Mouse (Mus musculus): ENCODE results near the gene Ephb1. TPM values are rescaled to one million over a fixed set of nuclear protein-coding genes. Genes with fewer than 3 reads are reported as not detected.
A peak's percentile ranks its signal among the peaks of the same experiment; 100 is the strongest.

Ephb1 gene
- total RNA-seq, 2 experiments from 2014 or later, result 25.8 to 26.6 TPM

DNA sequence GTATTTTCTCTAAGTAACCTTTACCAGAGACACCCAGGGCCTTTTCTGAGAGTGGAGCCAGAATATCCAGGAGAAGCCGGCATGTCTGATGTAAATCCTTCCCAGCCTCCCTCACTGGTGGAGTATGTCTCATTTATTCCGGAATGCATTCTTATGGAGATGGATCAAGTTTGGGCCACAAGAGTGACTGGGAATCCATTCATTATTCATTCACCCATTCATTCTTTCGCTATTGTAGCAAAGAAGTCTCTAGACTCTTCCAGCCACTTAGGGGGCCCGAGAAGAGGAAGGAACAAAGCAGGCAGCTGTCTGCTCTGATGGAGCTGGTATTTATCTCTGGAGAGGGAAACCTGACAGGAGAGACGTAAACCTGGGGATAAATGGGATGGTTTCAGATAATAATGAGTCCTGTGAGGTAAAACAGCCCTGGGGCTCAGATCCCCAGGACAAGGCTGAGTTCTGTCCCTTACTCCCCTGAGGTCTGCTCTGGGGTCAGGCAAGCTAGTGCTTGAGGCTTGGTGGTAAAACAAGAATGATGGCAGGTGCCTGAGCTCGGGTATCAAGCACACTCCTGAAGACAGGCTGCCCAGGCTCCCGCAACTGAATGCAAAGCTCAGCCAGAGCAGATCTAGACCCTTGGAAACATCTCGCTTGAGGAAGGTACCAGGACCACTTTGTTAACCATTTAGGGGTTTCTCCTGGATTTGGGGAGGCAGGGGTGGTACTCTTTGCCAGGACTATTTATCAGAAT, 309.2 kb downstream of the Ephb1 start:
- DNase-seq, result no peak

DNA sequence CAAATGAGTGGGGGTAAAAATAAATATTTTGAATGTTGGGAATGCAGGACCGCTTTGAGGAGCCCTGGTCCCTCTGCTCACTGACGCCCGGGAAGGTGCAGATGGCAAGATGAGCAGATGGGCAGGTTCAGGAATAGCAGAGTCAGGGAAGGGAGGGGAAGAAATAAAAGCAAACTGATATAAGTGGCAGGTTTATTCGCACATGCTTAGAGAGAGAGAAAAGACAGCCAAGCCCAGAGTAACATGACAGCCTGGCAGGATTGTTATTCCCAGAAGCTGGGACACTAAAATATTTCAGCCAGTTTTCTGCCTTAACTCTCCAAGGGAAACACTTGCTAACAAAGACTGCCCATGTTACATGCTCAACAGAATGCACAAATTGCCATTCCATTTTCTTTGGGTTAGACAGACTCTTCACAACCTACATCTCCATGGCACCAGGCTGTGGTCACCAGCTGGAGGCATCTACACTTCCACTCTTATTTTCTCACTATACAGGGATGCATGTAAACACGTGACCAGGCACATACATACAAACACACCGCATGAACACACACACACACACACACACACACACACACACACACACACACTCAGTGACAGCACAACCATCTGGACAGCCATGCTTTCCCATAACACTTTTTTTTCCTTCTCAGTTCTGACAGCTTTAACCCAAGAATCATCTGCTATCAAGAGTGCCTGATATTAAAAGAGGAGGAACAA, 315.3 kb downstream of the Ephb1 start:
- DNase-seq, result no peak

DNA sequence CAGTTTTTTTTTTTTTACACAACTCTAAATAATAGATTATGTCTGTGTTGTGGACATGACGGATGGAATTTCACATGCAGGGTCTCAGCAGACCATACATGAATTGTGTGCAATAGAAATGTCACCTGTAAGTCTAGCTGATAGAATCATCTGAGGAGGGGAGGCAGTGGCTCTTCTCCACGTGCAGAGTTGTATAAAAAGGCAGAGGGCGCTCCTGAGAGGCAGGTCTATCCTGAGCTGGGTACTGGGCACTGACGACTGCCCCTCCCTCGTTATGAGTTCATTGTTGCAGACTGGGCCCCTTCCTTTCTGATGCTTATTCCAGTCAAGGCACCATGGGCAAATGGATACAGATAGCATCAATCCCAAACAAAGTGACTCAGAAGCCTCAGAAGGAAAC, 318.4 kb downstream of the Ephb1 start:
- DNase-seq, result no peak

DNA sequence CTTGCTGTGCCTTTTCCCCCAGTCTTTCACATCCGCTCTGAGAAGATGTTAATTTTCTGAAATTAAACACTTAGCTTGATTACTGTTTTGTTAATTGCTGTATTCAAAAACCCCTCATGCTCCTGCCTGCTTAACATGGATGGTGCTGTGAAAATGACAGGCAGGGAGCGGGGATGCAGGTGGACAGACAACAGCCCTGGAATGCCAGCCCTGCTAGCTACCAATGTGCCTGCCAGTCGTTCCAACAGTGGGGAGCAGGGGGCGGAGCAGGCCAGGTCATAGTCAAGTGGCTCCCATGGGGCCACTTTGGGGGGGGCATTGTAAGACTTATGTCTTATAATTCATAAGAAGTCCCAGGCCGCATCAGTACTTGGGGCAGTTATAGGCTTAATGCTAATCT, 321.3 kb downstream of the Ephb1 start:
- DNase-seq, result no peak

DNA sequence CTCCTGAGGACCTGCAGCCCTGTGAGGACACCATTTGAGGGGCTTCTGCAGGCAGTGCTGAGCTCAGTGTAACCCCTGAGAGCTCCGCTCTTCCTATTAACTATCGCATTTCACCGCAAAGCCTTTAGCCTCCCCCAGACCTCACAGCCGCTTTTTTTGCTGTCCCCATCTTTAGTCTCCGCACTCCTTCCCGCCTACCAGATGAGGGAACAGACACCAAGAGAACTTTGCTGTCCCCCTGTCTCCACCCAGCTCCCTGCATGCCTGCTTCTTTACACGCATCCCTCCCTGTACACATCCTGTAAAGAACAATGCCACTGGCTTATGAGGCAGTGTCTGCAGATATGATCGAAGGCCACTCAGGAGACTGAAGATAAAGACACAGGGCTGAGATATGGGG, 322.1 kb downstream of the Ephb1 start:
- DNase-seq, result no peak

DNA sequence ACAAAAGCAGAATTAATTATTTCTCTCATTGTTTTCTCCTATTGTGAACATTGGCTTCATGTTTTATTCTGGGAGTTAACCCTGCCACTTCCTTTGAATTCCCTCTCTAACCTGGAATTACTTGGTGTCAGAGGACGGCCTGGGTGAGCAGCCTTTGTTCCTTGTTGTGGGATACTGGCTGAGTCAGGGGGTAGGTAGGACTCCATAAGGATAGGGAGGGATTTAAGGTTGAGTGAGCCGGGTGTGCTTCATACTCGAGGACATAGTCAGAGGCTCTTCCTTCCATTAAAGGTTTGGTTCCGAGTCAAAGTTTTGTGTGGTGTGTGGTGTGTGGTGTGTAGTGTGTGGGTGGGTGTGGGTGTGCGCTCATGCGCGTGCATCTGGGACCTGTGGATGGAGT, 324.8 kb downstream of the Ephb1 start:
- no peak for DNase-seq

DNA sequence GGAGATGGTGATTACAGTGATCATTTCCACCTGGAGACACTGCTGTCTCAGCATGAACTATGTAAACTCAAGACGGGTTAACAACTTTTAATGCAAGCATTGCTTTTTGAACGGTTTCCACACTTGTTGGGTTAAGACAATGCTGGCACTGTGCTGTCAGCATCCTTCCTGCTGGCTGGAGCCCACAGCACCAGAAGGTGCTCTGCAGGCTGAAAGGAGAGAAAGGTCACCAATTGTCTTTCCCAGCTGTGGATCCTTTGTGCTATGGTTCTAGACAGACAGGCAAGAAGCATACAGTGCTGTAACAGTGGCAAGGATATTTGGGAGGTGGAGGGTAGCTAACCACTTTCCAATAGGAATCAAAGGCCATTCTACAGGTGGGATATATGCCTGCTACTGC, 328.4 kb downstream of the Ephb1 start:
- DNase-seq, result no peak

DNA sequence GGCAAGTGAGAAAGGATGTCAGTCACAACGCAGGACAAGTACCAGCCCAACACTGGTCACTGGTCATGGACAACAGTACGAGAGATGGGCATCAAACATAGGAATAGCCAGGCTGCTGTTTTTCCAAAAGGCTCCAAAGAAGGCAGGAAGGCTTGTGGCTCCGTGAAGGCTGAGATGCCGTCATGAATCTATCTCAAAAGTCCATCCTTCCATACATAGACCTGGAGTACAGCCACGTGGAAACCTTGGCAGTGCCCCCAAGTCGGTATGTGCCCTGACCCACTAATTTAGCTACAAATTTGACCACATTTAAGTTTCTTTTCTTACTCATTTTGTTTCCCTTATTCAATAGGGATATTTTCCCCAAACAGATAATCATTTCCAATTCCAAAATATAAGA, 329.4 kb downstream of the Ephb1 start:
- DNase-seq, result no peak

DNA sequence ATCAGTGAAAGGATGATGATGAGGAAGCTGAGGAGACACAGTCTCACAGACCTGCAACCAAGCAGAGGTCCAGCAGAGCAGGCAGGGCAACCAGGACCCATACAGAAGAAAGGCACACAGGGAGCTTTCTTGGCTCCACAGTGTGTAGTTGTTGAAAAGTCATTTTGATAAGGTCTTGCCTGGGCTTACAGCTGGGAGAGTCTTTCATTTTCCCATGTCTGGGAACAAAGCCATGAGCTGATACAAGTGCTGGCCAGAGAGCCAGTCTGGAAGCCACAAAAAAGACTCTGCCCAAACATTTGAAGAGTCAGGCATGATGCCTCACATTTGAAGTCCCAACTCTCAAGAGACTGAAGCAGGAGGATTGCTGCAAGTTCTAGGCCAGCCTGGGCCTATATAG, 339.0 kb downstream of the Ephb1 start:
- no peak for DNase-seq

DNA sequence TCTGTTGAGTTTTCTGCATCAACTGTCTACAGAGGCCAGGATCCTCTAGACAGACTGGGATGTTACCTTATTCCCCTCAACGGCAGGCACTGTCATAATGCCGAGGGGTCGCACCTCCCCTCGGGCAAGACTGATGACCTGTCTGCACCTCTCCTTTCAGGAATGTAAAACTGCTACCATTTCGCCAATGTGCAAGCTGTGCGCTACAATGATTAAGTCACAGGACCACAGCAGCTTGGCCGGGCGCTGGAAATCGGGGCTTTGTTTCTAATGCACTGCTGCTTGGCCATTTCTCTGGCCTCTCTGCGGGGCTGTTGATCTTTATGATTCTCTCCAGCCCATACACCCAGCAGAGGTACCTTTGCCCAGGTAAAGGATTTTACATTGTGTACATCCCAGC, 346.8 kb downstream of the Ephb1 start:
- DNase-seq, result no peak

DNA sequence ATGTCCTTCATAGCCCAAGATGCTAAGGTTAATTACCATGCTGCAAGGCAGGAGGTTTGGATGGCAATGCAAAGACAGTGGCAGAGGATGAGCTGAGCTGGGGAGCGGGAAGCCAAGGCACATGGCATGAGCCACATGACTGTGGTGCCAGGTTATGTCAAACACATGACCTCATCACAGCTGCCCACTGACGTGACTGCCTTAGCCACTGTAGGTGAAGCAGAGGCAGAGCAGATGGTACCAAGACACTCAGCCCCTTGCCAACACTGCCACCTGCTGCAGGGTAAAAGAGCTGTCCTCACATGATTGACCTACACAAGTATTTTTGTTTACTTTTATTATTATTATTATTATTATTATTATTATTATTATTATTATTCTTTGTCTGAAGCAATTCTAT, 348.0 kb downstream of the Ephb1 start:
- peak in 1 of 2 experiments; percentile 13 for DNase-seq

DNA sequence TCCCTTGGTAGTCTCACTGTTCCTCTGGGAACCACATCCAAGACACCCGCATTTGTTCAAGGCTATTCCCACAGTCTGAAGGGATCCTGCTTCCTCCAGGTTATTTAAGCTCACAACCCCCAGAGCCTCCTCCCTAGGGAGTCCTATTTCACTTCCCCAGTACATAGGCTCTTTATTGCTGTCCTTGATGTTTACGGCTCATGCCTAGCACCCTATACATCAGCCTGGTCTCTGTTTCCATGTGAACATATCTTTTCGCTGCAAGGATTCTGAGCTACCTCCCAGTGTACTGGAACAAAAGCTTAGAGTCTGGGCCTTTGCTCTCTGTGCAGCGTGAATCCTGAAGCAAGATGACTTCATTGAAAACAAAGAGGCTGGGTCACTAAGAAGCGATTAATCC, 351.6 kb downstream of the Ephb1 start:
- no peak for DNase-seq

DNA sequence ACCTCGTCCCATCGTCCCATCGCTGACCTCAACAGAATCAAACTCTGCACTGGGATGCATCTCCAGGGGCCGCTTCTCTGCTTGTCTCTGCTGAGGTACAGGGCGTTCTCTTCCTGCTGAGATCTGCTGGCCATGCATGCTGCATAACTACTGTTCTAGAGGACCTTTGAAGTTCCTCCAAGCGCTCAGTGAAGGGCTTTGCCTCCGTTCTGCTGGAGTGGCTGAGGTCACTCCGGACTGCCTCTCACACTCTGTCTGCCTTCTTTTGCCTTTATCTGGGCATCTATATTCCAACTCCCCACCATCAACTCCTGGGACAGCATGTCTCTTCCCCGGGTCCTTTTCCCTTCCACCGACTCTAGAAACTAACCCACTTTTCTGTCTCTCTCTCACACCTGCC, 352.3 kb downstream of the Ephb1 start:
- no peak for DNase-seq

DNA sequence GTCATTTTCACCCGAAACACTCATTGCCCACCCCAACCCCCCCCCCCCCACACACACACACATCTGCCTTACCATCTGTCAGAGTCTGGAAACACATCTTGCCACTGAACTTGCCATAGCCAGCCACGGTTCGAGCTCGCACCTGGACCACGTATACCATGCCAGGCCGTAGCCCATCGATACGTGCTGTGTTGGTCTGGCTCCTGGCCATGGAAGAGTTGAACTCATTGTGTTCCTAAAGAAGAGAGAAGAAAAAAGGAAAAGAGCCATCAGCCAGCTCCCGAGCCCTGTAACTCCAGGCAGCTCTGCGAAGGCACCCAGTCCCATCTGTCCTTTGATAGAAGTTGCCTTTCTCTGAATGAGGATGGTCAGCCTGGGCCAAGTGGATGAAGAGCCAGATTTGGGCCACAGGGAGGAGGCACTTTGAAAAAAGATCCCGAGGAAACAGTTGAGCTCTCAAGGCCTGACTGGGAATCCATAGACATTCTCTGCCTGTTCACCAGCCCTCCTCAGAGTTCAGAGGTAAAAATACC, 352.8 kb downstream of the Ephb1 start:
- DNase-seq, result no peak

DNA sequence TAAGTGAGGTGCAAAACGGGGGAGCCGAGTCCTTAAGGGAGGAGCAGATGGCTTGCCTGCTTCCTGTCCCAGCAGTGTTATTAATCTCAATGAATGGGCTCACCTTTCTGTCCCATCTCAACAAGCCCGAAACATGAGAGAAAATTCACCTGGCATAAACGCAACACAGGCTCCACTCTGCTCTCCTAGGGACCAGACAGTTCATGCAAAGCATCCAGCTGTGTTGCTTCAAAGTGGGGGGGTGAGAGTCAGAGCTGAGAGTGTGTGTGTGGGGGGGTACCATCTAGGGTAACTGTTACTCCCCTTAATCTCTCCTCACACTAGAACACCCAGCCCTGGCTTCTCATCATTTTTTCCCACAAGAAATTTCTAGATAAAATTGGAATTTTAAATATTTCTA, 354.8 kb downstream of the Ephb1 start:
- DNase-seq, result no peak

DNA sequence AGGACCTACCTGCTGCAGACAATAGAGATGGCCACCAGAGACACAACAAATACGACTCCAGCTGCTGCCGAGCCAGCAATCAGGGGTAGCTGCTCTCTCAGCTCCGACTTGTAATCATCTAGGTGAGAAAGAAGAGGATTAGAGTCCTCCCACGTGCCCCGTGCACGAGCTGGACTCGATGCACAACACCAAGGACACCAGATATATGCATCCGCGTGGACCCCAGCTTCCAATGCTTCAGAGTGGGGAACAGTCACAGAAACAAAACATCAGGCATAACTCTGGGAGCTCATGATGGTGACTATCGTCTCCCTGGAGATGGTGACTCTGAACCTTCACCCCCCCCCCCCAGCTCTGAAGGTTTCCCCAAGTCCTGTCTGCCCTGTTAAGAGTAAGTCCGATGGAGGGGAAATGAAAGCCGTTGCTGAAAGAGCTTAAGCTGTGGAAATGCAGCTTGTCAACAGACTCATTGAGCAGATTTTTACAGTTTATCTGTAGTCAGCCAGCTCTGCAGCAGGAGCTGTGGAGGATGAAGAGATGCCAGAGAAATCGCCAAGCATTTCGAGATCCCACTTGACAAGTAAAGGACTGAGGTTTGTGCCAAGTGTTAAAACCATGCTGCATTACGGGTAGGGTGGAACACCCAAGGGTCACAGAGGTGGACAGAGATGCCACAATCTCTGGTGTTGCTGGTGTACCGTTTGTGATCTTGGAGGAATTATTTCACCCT, 357.6 kb downstream of the Ephb1 start:
- DNase-seq, result no peak

DNA sequence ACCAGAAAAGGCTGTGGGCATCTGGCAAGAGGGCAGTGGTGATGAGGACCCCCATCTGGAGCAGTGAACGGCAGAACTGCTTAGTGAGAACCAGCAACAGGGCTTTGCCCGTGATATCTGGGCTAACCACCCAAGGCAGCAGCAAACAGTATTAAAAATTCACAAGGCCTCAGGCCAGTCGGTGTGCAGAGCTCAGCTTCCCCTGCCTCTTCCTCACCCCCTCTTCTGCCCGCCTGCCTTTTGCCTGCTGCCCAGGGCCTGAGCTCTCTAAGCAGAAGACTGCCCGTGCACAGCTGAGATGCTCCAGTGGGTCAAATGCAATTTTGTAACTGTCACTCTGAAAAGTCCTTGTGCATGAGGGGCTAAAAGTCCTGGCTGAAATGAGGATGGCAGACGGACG, 358.3 kb downstream of the Ephb1 start:
- DNase-seq, result no peak

DNA sequence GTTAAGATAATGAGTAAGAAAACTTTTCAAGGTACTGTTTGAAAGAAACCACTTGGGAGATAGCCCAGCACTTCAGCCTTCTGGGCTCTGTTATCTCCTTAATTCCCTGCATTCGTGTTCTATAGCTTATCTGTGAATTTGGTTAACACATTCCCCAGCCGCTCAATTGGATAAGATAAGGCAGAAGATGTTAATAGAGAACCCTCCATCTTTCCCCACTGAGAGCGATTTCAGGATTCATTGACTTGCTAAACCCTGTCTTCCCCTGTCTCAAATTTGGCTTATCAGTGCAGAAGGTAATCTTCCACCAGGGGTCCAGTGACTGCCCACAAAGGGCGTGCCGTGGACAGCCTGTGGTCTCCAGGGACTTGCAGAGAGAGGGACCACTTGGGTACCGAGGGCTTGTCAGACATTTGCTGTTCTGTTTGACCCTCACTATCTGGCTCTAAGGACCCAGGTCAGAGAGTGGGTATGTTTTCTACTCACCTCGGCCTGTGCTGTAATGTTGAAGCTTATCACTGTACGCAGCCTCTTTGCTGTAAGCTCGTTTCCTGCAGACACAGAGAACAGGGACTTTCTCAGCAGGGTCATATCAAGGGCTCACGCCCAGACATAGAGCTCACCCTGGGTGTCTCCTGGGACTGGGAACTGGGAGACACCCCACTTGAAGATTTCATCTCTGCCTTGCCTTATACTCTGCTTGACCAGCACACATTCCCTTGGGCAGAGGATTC, 358.9 kb downstream of the Ephb1 start:
- no peak for DNase-seq

DNA sequence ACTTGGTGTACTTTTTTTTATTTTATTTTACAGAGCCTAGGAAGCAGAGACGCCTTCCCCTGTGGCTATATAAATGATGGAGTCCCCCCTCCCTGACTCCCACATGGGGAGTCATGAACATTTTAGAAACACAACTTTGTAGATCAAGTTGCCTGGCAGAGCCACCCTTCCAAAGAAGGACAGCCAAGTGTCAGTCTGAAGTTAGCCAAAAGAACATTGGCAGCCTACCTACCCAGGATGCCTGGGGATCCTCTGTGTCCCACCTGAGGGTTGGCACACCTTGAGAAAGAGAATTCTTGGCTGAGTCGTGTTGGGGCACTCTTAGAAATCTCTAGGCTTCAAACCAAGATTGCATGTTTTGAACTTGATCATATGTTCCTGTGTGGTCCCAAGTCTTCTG, 360.4 kb downstream of the Ephb1 start:
- DNase-seq, result no peak

DNA sequence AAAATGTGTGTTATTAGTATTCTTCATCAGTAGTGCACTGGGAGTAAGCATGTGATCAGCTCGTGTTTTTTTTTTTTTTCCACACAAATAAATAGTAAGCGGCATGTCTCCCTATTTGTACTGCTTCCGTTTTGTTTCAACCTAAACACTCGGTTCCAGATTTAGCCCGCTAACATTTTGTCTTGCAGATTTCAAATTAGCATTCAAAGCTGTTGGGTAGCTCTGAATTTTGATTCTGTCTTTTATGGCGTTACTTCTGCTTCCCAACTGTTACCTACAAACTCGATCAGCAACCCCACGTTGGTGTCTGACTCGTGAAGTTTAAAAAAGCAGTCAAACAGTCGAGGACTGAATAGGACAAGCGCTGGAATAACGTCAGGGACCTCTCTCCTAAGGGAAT, 363.7 kb downstream of the Ephb1 start:
- DNase-seq, result no peak

DNA sequence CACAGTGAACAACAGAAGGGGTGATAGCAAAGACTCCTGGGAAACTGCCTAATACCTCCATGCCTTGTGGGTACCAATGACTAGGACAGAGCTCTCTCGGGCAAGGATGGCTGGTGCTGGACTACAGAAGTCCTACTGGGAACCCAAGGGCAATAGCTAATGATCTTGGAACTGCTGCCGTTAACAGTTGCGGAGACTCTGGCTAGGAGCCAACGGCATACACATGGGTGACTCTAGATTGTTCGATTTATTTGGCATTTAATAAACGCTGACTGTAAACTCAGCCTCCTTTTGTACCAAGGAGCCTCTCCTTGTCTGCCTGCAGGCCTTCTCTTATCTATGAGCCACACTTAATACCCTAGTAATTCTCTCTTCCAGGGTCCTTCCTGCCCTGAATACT, 364.5 kb downstream of the Ephb1 start:
- DNase-seq, result no peak

DNA sequence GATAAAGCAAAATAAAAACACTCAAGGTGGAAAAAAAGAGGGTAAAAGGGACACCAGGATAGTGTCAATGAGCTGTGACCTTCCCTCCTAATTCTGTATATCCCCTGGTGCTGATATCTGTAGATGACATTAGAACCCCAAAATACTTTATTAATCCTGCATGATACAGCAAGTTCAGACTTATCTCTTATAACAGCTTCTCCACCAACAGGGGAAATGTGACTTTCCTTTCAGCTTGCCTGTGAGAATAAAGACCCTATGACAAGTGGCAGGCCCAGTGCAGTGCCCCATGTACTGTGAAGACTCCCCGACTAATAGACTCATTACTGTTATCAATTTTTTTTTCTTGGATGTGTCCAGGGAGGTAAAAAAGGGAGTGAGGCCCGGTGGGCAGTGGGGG, 367.6 kb downstream of the Ephb1 start:
- DNase-seq, result no peak

DNA sequence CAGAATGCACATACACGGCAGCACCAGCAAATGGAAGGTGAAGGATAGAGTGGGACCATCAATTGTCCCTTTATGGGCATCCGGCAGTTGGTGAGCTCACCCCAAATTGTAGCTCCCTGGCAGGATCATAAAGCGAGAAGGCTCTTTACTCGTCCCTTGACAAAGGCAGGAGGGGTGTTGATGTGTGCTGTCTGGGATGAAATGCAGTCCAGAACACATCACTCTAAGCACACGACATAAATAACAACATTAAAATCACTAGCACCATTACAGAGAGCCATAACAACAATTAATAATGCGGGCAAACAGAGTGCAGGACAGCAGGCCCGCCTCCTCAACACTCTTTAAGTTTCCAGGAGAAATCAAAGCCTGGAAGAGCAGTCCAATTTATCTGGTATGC, 372.1 kb downstream of the Ephb1 start:
- DNase-seq, result no peak
